Mouse (Mus musculus) spleen, postnatal 14 days (tissue): ENCODE data around the gene Ndufa7.

Experiments
- DNase-seq, 2 experiments: peaks; one replicate each; pipeline ENCODE4 v3.0.0; 2021 to 2022; ENCODE audit warnings: low spot score in 2 of 2

The Ndufa7 gene

DNA sequence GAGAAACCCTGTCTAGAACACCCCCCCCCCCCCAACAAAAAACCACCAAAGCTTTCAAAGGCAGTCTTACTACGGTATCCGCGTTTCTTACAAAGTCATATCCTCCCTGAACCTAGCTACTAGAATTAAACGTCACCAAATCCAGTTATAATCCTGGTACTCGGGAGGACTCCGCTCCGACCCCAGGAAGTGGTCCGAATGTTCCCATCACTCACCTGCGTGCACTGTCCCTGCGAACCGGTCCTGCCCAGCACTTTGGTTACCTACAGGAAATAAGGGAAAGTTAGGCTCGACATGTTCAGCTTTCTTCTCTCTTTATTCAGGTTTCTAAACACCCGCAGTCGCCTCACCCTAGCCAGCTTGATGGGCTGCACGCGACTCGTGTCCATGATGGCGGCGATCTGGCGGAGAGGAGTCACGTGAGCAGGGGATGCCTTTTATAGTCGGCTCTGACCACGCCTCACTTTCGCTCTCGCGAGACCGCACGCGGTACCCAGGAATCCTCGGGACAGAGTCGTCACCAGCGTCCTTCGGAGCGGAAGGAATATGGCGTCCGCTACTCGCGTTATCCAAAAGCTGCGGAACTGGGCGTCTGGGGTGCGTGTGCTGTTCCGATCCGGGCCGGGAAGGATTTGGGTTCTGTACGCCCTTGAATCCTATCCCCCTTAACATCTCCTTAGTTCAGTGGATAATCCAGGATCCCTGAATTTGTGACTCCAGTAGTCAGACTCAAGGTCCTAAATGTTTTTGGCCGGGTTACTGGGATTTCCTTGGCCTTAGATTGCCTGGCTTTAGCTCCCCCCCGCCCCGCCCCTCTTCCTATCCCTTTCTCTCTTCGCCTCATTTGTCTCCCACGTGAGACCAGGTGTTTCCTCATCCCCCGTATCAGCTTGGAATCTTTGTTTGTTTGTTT, at the start of gene Ndufa7, which contains the start of gene Rps28:
TSS of gene Ndufa7 (plus strand) at position 489 of the 913 bp plus-strand sequence.
TSS of gene Rps28 (minus strand) at position 479 of the 913 bp plus-strand sequence.
- DNase-seq: peak; percentile 98

GRCm38 (mm10) chr17:33774573-33775155, 49.7 kb upstream of the Ndufa7 start:
- no peak for DNase-seq

GRCm38 (mm10) chr17:33775287-33775686, 49.1 kb upstream of the Ndufa7 start:
- DNase-seq: no peak

GRCm38 (mm10) chr17:33779271-33779966, 45.0 kb upstream of the Ndufa7 start:
- DNase-seq: no peak

DNA sequence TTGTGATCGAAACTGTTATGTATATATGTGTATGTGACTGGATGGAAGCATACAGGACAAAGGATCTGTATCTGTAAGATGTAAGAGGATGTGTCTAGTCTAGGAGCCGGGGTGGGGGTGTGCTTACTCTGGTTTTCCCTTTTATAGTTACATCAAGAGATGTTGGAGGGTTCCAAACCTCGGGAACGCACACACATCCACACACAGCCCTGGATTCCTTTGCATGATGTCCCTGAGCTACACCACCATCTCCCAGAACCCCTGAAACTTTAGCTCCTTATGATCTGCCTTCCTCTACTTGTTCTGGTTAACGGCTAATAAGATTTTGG, 44.4 kb upstream of the Ndufa7 start:
- no peak for DNase-seq

GRCm38 (mm10) chr17:33780431-33780830, 43.9 kb upstream of the Ndufa7 start:
- DNase-seq: no peak

- DNase-seq: peak; percentile 44 to 63
Measured at GRCm38 (mm10) chr17:33781124-33781977, 43.0 kb upstream of the Ndufa7 start, which contains the start of gene Angptl4. Gene Angptl4, minus strand, starts transcription at chr17:33781830.

DNA sequence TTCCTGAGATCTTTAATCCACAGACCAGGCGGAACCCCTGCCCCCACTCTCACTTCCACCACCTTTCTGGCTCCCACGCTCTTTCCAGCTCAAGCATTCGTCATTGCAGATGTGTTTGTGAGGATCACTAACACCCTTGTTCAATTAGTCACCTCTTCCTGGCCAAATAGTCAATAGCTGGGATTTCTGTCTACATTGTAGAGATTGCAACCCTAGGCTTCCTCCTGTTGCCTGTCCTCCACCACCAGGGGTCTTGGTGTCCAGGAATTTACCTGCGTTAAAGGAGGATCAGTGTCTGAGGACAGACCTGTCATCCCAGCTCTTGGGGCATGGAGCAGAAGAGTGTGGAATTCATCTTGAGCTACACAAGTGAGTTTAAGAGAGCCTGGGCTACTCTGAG, 42.3 kb upstream of the Ndufa7 start:
- DNase-seq: no peak

DNA sequence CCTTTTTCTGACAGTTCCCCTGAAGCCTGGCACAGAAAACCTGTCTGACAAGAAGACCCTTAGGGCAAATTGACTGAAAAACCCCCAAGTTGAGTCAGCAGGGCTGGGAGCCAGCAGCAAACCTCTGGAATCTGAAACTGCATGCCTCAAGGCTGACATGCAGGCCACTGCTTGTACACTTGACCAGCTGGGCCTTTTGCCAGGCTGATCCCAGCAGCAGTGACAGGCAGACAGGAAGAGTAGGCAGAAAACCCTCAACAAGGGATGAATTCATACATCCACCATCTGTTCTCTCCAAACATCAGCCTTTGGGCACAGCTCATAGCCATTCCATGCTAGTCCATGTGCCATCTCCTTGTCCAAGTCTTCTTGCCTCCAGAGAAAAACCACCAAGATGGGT, 41.0 kb upstream of the Ndufa7 start:
- no peak for DNase-seq

DNA sequence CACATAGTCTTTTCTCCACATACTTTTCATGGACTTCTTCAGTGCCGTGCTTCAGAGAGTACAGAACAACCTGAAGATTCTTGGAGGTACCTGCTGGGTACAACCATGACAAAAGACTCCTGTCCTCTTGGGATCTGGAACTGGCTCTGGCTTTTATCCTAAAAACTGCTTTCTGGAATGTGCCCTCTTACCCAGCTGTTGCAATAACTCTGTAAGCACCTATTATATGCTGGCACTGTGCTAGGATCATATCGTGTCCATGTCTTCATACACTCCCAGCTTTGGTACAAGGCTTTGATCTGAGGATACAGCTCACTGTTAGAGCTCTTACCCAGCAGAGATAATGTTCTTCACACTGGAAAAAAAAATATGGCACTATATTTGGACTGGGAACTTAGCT, 39.4 kb upstream of the Ndufa7 start:
- DNase-seq: no peak

DNA sequence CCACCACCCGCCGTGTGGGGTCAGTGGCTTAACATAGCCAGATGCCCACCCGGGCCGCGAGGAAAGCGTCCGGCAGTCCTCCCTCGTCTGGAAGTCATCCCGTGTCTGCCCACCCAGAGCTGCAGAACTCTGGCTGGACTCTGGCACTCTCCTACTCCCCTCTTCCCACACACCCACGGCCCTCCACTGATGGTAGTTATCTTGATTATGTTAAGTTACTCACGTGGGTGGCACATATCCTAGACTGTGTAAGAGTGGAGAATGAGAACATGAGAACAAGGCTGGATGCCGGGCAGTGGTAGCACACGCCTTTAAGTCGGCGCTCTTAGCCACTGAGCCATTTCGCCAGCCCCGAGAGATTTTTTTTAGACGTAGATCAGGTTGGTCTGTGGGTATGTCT, 38.0 kb upstream of the Ndufa7 start:
- no peak for DNase-seq

- DNase-seq: no peak
Measured at GRCm38 (mm10) chr17:33788732-33789131, 35.6 kb upstream of the Ndufa7 start.

GRCm38 (mm10) chr17:33798306-33798705, 26.1 kb upstream of the Ndufa7 start:
- no peak for DNase-seq

GRCm38 (mm10) chr17:33799277-33799676, 25.1 kb upstream of the Ndufa7 start:
- no peak for DNase-seq

DNA sequence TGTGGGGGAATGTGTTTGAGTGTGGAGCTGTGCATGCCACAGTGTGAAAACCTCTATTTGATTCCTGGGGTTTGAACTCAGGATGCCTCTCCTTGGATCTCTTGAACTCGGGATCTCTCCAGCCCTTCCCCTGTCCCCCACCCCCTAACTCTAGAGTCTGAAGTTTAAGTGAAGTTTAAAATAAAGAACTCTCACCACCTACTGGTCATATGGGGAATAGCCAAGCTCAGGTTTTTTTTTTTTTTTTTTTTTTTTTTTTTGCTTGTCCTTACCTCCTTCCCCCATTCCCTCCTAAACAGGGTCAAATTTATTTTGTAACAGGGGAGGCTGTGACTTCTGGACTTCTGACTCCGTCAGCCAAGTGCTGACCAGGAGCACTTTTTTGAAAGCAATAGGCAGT, 22.2 kb upstream of the Ndufa7 start:
- DNase-seq: no peak

- DNase-seq: no peak
Measured at GRCm38 (mm10) chr17:33804205-33804604, 20.2 kb upstream of the Ndufa7 start.

DNA sequence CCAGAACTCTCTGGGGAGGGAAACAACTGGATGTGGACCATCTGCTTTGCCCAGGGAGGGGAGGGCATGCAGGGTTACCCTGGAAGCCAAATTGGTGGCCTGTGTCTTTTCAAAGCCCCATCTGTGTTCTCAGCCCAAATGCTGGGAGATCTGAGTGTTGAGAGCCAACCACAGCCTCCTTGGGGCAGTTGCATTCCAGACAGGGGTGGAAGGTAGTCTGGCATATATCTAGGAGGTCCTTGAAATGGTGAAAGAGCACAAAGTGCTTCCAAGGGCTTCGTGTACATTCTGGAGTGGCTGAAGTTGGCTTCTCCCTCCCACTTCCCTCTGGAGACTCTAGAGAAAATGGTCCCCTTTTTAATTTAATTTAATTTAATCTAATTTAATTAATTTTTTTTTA, 19.6 kb upstream of the Ndufa7 start:
- DNase-seq: no peak

- DNase-seq: no peak
Measured at GRCm38 (mm10) chr17:33807181-33807888, 17.0 kb upstream of the Ndufa7 start.

DNA sequence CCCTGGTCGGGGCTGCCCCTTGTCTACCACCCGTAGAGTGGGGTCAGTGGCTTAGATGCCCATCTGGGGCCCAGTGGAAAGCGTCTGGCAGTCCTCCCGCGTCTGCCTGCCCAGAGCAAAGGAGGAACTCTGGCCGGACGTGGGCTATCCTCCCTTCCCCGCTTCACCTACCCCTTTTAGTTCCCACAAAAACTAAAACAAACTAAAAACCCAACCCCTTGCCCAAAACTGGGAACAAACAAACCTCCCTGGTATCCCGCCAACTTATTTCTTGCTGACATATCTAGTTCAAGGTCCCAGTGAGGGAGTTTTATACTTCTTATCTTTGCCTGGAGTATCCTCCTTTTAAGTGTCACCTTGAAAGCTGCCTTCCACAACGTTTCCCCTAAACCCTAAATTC, 16.2 kb upstream of the Ndufa7 start:
- no peak for DNase-seq

GRCm38 (mm10) chr17:33810334-33811141, 13.8 kb upstream of the Ndufa7 start, which contains the start of gene Kank3:
Gene Kank3, plus strand, starts transcription at chr17:33810519.
- peak; percentile 70 to 82 for DNase-seq
